Mouse (Mus musculus) midbrain, embryonic 15.5 days (tissue): ENCODE measurements around the gene Foxp1. TPM values are rescaled to one million over a fixed set of nuclear protein-coding genes. Genes with fewer than 3 reads are reported as not detected.

Experiments used
- ATAC-seq: fragments of 200-750 bp; cut with Nextera tagmentation; replicated peaks from 2 replicates; pipeline ENCODE4 v1.8.0; 2017; ENCODE audit warnings: moderate TSS enrichment
- H3K27ac ChIP-seq: fragments of 300-500 bp; sonication (generic); 2 replicates; pipeline ENCODE4 v1.5.1; 2015; ENCODE audit warnings: mild to moderate bottlenecking, inconsistent platforms
- H3K27me3 ChIP-seq: fragments of 300-500 bp; sonication (generic); replicated peaks from 2 replicates; pipeline ENCODE4 v1.6.1; 2015; ENCODE audit warnings: inconsistent platforms
- H3K36me3 ChIP-seq: fragments of 300-500 bp; sonication (generic); replicated peaks from 2 replicates; pipeline ENCODE4 v1.6.1; 2015; ENCODE audit warnings: inconsistent platforms
- H3K4me1 ChIP-seq: fragments of 300-500 bp; sonication (generic); 2 replicates; pipeline ENCODE4 v1.6.1; 2015; ENCODE audit warnings: inconsistent platforms
- H3K4me2 ChIP-seq: fragments of 300-500 bp; sonication (generic); 2 replicates; pipeline ENCODE4 v1.6.1; 2015; ENCODE audit warnings: inconsistent platforms, mild to moderate bottlenecking, moderate library complexity
- H3K4me3 ChIP-seq: fragments of 300-500 bp; sonication (generic); 2 replicates; pipeline ENCODE4 v1.5.1; 2015; ENCODE audit warnings: mild to moderate bottlenecking, inconsistent platforms
- H3K9ac ChIP-seq: fragments of 300-500 bp; sonication (generic); 2 replicates; pipeline ENCODE4 v1.6.1; 2015; ENCODE audit warnings: mild to moderate bottlenecking, inconsistent platforms
- H3K9me3 ChIP-seq: fragments of 300-500 bp; sonication (generic); 2 replicates; pipeline ENCODE4 v1.6.1; 2016; ENCODE audit warnings: inconsistent platforms
- WGBS: fragments of 180-500 bp; shearing (Covaris S2); methylation state at CpG from one replicate; pipeline ENCODE4 v1.1.7; 2015; ENCODE audit warnings: mixed read lengths; 5-methylcytosine and 5-hydroxymethylcytosine counted together
- polyA plus RNA-seq: library from polyadenylated mRNA; unstranded; fragments of >200 nt; fragmentation: Nextera tagmentation; extraction: Ambion mirVana; gene quantifications from 2 replicates; pipeline ENCODE4 v1.2.1, GENCODE M21; 2015

The Foxp1 gene
- polyA plus RNA-seq, 1 experiment from 2014 or later: 84.1 TPM

GRCm38 (mm10) chr6:99095185-99096104 lies 427.1 kb downstream of the Foxp1 start:
- Histone ChIP-seq H3K9ac (no peak overlapping the region), H3K27ac (no peak overlapping the region), H3K27me3 (no peaks in the 10 kb centered on the region; the same call in 1 of the 2 replicates), H3K4me2 (peak overlapping the region; percentile 29; the same call in 1 of the 2 replicates), H3K36me3 (no peaks in the 10 kb centered on the region), H3K4me1 (peaks cover 24% of the 10 kb centered on the region), H3K9me3 (no peaks in the 10 kb centered on the region), H3K4me3 (0 out of 2 replicates have a peak overlapping the region, but pooled peaks have one; percentile 4)
- 33% methylated on average over 18 of the region's 18 CpGs for WGBS
- 0 out of 2 replicates have a peak, but pooled peaks have one; percentile 24 for ATAC-seq

DNA sequence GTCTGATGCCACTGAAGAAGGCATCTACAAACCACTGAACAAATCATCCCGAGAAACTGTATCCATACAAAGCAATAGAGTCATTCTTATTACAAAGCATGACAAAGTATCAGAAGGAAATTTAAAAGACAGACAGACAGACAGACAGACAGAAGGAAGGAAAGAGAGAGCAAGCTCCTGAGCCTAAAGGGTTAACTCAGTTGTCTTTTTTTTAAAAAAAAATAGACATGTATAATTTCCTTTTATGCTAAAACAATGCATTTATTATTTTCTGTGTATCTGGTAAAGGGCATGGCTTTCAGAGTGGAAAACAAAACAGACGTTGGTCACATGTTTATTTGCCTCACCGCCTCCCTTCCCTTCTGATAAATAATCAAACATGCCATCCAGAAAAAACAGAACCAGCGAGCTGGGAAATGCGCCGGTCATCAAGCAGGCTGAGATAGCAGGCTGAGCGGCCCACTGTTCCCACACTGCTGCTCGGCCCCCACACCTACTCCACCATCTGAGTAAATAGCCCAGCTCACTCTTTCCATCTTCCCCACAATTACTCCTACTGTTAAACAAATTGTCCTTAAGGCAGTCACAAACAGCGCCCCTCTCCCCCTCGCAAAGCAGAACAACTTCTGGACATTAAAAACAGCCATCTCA lies 428.1 kb downstream of the Foxp1 start:
- WGBS: 47% methylated on average over 10 of the region's 10 CpGs
- H3K36me3 ChIP-seq: no peaks in the 10 kb centered on the region
- H3K9me3 ChIP-seq: no peaks in the 10 kb centered on the region
- no peak overlapping the region for H3K4me3 ChIP-seq
- ATAC-seq: no peak
- peaks cover 24% of the 10 kb centered on the region for H3K4me1 ChIP-seq
- H3K27ac ChIP-seq: no peak overlapping the region
- H3K27me3 ChIP-seq: no peaks in the 10 kb centered on the region; the same call in 1 of the 2 replicates
- no peak overlapping the region; the same call in 1 of the 2 replicates for H3K4me2 ChIP-seq
- H3K9ac ChIP-seq: no peak overlapping the region

- Histone ChIP-seq H3K4me3 (no peak overlapping the region), H3K27me3 (no peaks in the 10 kb centered on the region; the same call in 1 of the 2 replicates), H3K9me3 (no peaks in the 10 kb centered on the region), H3K4me1 (peaks cover 24% of the 10 kb centered on the region), H3K4me2 (no peak overlapping the region), H3K9ac (no peak overlapping the region), H3K36me3 (no peaks in the 10 kb centered on the region), H3K27ac (no peak overlapping the region)
- ATAC-seq: no peak
- 27% methylated on average over 2 of the region's 2 CpGs for WGBS
Observed at GRCm38 (mm10) chr6:99093856-99094255, 428.7 kb downstream of the Foxp1 start.

- H3K4me3 ChIP-seq: no peak overlapping the region
- H3K27me3 ChIP-seq: no peaks in the 10 kb centered on the region; the same call in 1 of the 2 replicates
- no peak for ATAC-seq
- 70% methylated on average over 5 of the region's 5 CpGs for WGBS
- no peaks in the 10 kb centered on the region for H3K36me3 ChIP-seq
- H3K27ac ChIP-seq: no peak overlapping the region
- H3K9me3 ChIP-seq: no peaks in the 10 kb centered on the region
- H3K4me2 ChIP-seq: no peak overlapping the region
- H3K9ac ChIP-seq: no peak overlapping the region
- H3K4me1 ChIP-seq: peaks cover 24% of the 10 kb centered on the region
Observed at GRCm38 (mm10) chr6:99093208-99093607, 429.3 kb downstream of the Foxp1 start.

DNA sequence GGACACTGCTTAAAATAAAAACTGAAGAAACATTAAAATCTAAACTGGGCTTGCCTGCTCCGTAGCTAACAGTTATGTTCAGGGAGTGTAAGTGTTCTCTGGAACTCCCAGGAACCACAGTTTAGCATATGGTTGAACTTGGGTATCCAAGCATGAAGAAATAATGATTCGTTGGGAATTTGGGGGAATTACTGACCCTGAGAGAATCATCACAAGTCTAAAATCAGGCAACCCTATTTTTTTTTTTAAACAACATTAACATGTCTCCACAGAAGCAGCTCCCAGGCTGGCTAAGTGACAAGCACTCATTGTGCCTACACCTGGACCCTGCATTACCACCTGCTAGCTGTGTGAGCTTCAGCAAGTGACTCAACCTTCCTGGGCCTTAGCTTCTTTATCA lies 430.7 kb downstream of the Foxp1 start:
- H3K27me3 ChIP-seq: no peaks in the 10 kb centered on the region
- H3K36me3 ChIP-seq: no peaks in the 10 kb centered on the region
- H3K4me2 ChIP-seq: no peak overlapping the region
- H3K9ac ChIP-seq: no peak overlapping the region
- no peak for ATAC-seq
- no peaks in the 10 kb centered on the region for H3K9me3 ChIP-seq
- WGBS: 77% methylated on average over 2 of the region's 2 CpGs
- no peak overlapping the region for H3K27ac ChIP-seq
- H3K4me1 ChIP-seq: peaks cover 15% of the 10 kb centered on the region
- H3K4me3 ChIP-seq: no peak overlapping the region

DNA sequence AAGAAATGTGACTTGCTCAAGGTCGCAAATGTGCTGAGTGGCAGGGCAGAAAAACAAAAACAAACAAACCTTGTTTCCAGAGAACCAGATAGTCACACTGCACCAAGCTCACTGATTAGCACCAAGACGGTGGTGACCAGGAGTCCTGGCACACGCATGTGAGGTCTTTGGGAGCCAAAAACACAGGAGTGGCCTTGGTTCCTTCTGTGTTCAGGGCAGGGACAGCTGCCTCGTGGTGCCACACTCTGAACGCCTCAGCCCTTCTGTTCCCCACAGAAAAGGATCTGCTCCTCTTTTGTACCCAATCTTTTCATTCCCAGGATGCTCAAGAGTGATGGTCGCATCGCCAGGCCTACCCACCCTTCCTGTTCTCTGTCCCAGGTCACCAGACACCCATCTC lies 434.9 kb downstream of the Foxp1 start:
- no peak overlapping the region for H3K27ac ChIP-seq
- H3K4me3 ChIP-seq: no peak overlapping the region
- H3K27me3 ChIP-seq: no peaks in the 10 kb centered on the region
- H3K4me2 ChIP-seq: no peak overlapping the region
- no peaks in the 10 kb centered on the region for H3K9me3 ChIP-seq
- H3K36me3 ChIP-seq: no peaks in the 10 kb centered on the region
- H3K9ac ChIP-seq: no peak overlapping the region
- no peaks in the 10 kb centered on the region for H3K4me1 ChIP-seq
- 76% methylated on average over 7 of the region's 7 CpGs for WGBS
- no peak for ATAC-seq

DNA sequence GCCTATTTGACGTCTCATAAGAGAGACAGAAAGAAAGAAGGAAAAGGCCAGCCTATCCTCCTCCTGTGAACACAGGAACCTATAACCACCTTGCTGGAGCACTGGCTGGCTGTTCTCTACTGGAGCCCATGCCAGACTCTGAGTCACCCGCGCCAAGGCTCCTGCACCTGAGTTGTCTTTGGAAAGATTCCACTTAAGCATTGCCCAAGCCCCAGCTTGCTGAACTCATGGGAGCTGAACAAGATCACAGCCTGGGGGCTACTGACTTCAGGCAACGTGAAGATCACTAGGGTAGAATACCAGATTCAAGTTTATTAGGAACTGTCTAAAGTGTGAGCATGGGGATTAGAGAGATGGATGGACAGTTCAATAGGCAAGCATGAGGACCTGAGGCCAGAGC lies 437.6 kb downstream of the Foxp1 start:
- H3K4me2 ChIP-seq: no peak overlapping the region
- H3K27ac ChIP-seq: no peak overlapping the region
- H3K36me3 ChIP-seq: no peaks in the 10 kb centered on the region
- no peaks in the 10 kb centered on the region for H3K4me1 ChIP-seq
- no peak overlapping the region for H3K4me3 ChIP-seq
- no peaks in the 10 kb centered on the region for H3K9me3 ChIP-seq
- ATAC-seq: no peak
- no peaks in the 10 kb centered on the region for H3K27me3 ChIP-seq
- WGBS: 86% methylated on average over 4 of the region's 4 CpGs
- H3K9ac ChIP-seq: no peak overlapping the region

DNA sequence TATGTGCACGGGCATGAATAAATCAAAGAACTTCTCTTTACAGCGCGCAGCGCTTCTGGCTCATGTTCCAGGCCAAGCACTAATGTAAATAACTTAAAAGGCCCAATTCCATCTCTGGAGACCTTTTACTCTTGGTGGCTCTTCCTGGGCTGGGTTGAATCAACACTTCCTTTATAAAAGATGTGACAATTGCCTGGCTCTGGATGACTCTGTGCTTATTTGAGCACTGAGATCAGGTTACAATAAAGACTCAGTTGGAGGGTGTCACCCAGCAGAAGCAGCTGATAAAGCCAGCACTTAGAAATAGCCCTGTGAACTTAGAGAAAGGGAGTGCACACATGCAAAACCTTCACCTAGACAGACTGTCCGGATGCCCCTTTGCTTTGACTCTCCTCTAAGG lies 441.3 kb downstream of the Foxp1 start:
- H3K4me2 ChIP-seq: no peak overlapping the region
- H3K4me3 ChIP-seq: no peak overlapping the region
- H3K4me1 ChIP-seq: no peaks in the 10 kb centered on the region; the same call in 1 of the 2 replicates
- H3K27ac ChIP-seq: no peak overlapping the region
- H3K36me3 ChIP-seq: no peaks in the 10 kb centered on the region
- no peaks in the 10 kb centered on the region for H3K27me3 ChIP-seq
- no peak for ATAC-seq
- H3K9me3 ChIP-seq: no peaks in the 10 kb centered on the region
- 67% methylated on average over 5 of the region's 5 CpGs for WGBS
- H3K9ac ChIP-seq: no peak overlapping the region

GRCm38 (mm10) chr6:99079041-99079835 lies 443.3 kb downstream of the Foxp1 start:
- ATAC-seq: no peak
- no peaks in the 10 kb centered on the region for H3K36me3 ChIP-seq
- WGBS: 38% methylated on average over 10 of the region's 10 CpGs

DNA sequence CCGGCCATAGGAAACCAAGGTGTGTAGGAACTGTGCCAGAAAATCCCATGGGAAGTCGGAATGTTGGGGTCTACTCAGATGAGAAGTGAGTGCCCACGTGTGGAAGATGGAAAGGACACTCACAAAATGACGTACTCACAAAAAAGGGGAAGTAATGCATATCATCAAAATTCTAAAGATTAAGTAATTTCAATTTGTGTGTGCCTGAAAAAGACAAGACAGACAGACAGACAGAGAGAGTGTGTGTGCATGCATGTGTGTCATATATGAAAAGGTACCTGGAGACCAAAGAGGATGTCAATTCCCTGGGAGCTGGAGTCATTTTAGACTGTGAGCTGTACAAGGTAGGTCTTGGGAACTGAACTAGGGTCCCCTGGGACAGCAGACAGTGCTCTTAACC lies 444.4 kb downstream of the Foxp1 start:
- Histone ChIP-seq H3K4me1 (no peaks in the 10 kb centered on the region; the same call in 1 of the 2 replicates), H3K4me3 (no peak overlapping the region), H3K4me2 (no peak overlapping the region), H3K9me3 (no peaks in the 10 kb centered on the region), H3K9ac (no peak overlapping the region), H3K27me3 (no peaks in the 10 kb centered on the region), H3K36me3 (no peaks in the 10 kb centered on the region), H3K27ac (no peak overlapping the region)
- WGBS: 87% methylated on average over 4 of the region's 4 CpGs
- ATAC-seq: no peak

More at GRCm38 (mm10) chr6:99079041-99079835, 443.3 kb downstream of the Foxp1 start:
- H3K4me2 ChIP-seq: no peak overlapping the region
- no peaks in the 10 kb centered on the region; the same call in 1 of the 2 replicates for H3K4me1 ChIP-seq
- no peak overlapping the region for H3K4me3 ChIP-seq
- H3K27me3 ChIP-seq: no peaks in the 10 kb centered on the region
- H3K9me3 ChIP-seq: no peaks in the 10 kb centered on the region
- H3K9ac ChIP-seq: no peak overlapping the region
- H3K27ac ChIP-seq: no peak overlapping the region

DNA sequence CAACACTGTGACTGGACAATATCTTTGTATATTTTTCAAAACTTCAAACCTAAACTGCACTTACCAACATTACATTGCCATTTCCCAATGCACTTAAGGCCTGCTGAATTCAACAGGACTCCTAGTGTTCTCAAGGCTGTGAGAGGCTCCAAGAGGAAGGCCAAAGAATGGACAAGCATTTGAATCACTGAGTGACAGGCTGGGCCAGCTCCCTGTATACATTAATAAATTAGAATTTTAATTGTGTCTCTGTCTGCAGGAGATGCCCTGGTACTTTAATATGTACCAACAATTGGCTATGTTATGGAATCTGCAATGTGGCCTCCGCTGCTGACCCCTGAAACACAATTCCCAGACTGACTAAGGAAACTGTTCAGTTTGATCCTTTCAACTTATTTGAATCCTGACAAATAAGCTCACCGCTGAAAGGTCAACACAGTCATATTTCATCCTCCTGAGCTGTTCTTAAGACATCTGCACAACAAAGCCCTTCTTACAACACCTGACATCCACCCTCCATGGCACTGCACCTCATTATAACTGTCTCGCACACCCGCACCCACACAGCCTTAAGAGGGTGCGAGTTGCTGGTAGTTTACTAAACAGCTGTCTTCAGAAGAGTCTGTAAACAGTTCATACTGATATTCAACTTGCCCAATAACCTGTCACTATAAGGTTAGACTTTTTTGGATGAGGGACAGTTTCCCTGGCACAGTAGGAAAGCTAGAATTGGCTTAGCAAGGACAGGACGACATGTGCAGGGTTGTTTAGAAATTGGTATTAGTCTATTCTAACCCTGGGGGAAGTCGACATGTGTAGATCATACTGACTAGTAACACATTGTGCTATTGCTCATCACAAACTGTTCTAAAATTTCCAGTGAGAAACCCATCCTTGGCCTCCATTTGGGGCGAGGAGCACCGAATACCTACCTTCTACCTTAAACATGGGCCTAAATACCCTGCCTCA lies 448.9 kb downstream of the Foxp1 start:
- no peaks in the 10 kb centered on the region for H3K4me1 ChIP-seq
- WGBS: 58% methylated on average over 9 of the region's 9 CpGs

More for the DNA sequence above, 448.9 kb downstream of the Foxp1 start:
- no peaks in the 10 kb centered on the region for H3K27me3 ChIP-seq
- no peaks in the 10 kb centered on the region for H3K9me3 ChIP-seq
- no peak overlapping the region for H3K4me2 ChIP-seq
- no peak for ATAC-seq
- H3K9ac ChIP-seq: no peak overlapping the region
- H3K36me3 ChIP-seq: no peaks in the 10 kb centered on the region
- no peak overlapping the region for H3K4me3 ChIP-seq
- H3K27ac ChIP-seq: no peak overlapping the region
